In the genomic region with DNA sequence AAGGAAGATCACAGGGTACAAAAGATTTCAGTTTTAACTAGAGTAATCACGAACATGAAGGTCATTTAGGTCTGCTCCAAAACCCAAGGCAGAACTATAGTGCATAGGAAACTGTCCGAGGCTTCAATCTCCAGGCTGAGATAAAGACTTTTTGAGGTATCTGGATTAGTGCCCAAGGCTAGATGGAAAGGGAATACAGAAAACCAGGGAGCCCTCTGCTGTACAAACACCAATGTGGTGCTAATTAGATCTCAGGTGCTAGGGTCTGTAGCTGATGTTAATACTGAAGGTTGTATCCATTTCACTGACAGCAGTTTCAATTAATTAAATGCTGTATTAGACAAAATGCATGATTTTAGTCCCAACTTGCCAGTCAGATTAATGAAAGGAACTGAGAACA, we compare ENCODE assay signal across 24 mouse cellular contexts.
DNase-seq lines count a peak whose midpoint lies in the region; ATAC-seq and TF ChIP-seq lines count a peak whose summit lies in the region.
"Had no signal": no experiment of that assay in that cellular context is flagged by ENCODE, and none has a peak within 500 bp of the region (broad histone marks: within the 10 kb centered on the region; RNA-seq: fewer than 3 reads in every experiment).

No protein-coding gene starts in this region.

- no peaks in the 10 kb centered on the region for H3K9me3 ChIP-seq in kidney, postnatal 0 days (replicated peaks; ENCODE audit: low read length)
- H3K9me3 ChIP-seq in midbrain, postnatal 0 days (ENCODE audit: low read length) = no peaks in the 10 kb centered on the region
- no peaks in the 10 kb centered on the region for H3K9me3 ChIP-seq in midbrain, embryonic 10.5 days (replicated peaks)
- H3K9me3 ChIP-seq: forebrain, embryonic 10.5 days; heart, embryonic 12.5 days; hindbrain, embryonic 13.5 days; intestine, embryonic 15.5 days; kidney, embryonic 15.5 days; megakaryocyte, embryonic 14.5 days had no signal

- 67% methylated on average over 2 of the region's 2 CpGs for WGBS in kidney, postnatal 0 days
- WGBS in kidney, adult 2 months = 83% methylated on average over 2 of the region's 2 CpGs
- WGBS in midbrain, postnatal 0 days = 69% methylated on average over 2 of the region's 2 CpGs
- WGBS in midbrain, embryonic 10.5 days = 90% methylated on average over 2 of the region's 2 CpGs

- intact Hi-C loops in gastrocnemius, adult 2 months (cut with DNase I) = no loop called here
- intact Hi-C loops in gastrocnemius, postnatal 36 days (cut with DNase I) = no loop called here

- H3K36me3 ChIP-seq in kidney, postnatal 0 days (ENCODE audit: insufficient read depth, low read length) = no peaks in the 10 kb centered on the region
- H3K36me3 ChIP-seq in kidney, adult 2 months (ENCODE audit: control insufficient read depth, insufficient read depth, low read length) = 0 out of 2 replicates have a peak, but pooled peaks cover 2% of the 10 kb centered on the region
- peaks cover 4% of the 10 kb centered on the region; the same call in 1 of the 2 replicates for H3K36me3 ChIP-seq in midbrain, postnatal 0 days (ENCODE audit: insufficient read depth, low read length)
- peaks cover 30% of the 10 kb centered on the region for H3K36me3 ChIP-seq in midbrain, embryonic 10.5 days

- ATAC-seq in kidney, postnatal 0 days (replicated peaks; ENCODE audit: low FRiP score, low read depth) = no peak
- no peak for ATAC-seq in midbrain, postnatal 0 days (ENCODE audit: low FRiP score)
- no peak for ATAC-seq in frontal cortex, adult (ENCODE audit: low TSS enrichment)
- ATAC-seq: intestine, embryonic 15.5 days; midbrain, embryonic 16.5 days; Patski had no signal

- no peaks in the 10 kb centered on the region for H3K4me1 ChIP-seq in kidney, postnatal 0 days (replicated peaks; ENCODE audit: insufficient read depth, low read length)
- H3K4me1 ChIP-seq in kidney, adult 2 months (ENCODE audit: control insufficient read depth, insufficient read depth, low read length) = no peaks in the 10 kb centered on the region
- no peaks in the 10 kb centered on the region for H3K4me1 ChIP-seq in midbrain, postnatal 0 days (ENCODE audit: insufficient read depth, low read length)
- H3K4me1 ChIP-seq in midbrain, embryonic 10.5 days = peaks cover 8% of the 10 kb centered on the region
- H3K4me1 ChIP-seq: intestine, embryonic 15.5 days; kidney, embryonic 15.5 days had no signal

- TF ChIP-seq POLR2A in kidney, adult 2 months (IDR thresholded peaks at IDR 0.05; ENCODE audit: low read depth, low read length) = no peak

- H3K27me3 ChIP-seq in kidney, postnatal 0 days (ENCODE audit: insufficient read depth, low read length) = no peaks in the 10 kb centered on the region
- no peaks in the 10 kb centered on the region for H3K27me3 ChIP-seq in kidney, adult 2 months (replicated peaks; ENCODE audit: control insufficient read depth, insufficient read depth, low read length)
- H3K27me3 ChIP-seq in midbrain, postnatal 0 days (ENCODE audit: insufficient read depth, low read length) = no peaks in the 10 kb centered on the region
- H3K27me3 ChIP-seq in midbrain, embryonic 10.5 days (ENCODE audit: low read depth, poor library complexity, severe bottlenecking) = no peaks in the 10 kb centered on the region
- H3K27me3 ChIP-seq: heart, embryonic 12.5 days; hindbrain, embryonic 13.5 days; intestine, embryonic 15.5 days; kidney, embryonic 15.5 days; megakaryocyte, embryonic 14.5 days; Patski had no signal

- H3K9ac ChIP-seq in kidney, postnatal 0 days (ENCODE audit: low read depth, low read length) = no peak overlapping the region
- no peak overlapping the region for H3K9ac ChIP-seq in midbrain, postnatal 0 days (replicated peaks; ENCODE audit: low read length, poor library complexity, severe bottlenecking)
- H3K9ac ChIP-seq: heart, embryonic 12.5 days; hindbrain, embryonic 13.5 days; intestine, embryonic 15.5 days; kidney, embryonic 15.5 days; liver, embryonic 14.5 days had no signal

- peak; percentile 26; the same call in 1 of the 2 replicates for TF ChIP-seq CTCF in gastrocnemius, adult 2 months (IDR thresholded peaks at IDR 0.05)
- TF ChIP-seq CTCF in kidney, postnatal 0 days (IDR thresholded peaks at IDR 0.05; ENCODE audit: low read depth) = peak; percentile 37
- TF ChIP-seq CTCF in kidney, adult 2 months (conservative IDR thresholded peaks at IDR 0.05; ENCODE audit: insufficient read depth, insufficient read length, low read depth, low read length) = no peak
- peak; percentile 43 for TF ChIP-seq CTCF in midbrain, postnatal 0 days (IDR thresholded peaks at IDR 0.05)

- H3K27ac ChIP-seq in gastrocnemius, adult 2 months = no peak overlapping the region
- H3K27ac ChIP-seq in kidney, postnatal 0 days = no peak overlapping the region
- H3K27ac ChIP-seq in kidney, adult 2 months (ENCODE audit: insufficient read depth, low read depth, low read length) = no peak overlapping the region
- no peak overlapping the region for H3K27ac ChIP-seq in midbrain, postnatal 0 days (ENCODE audit: low read depth, low read length)
- no peak overlapping the region for H3K27ac ChIP-seq in midbrain, embryonic 10.5 days (replicated peaks)
- H3K27ac ChIP-seq: forebrain, embryonic 10.5 days; hindbrain, embryonic 13.5 days; intestine, embryonic 15.5 days; kidney, embryonic 15.5 days; left cerebral cortex, adult 2 months; liver, embryonic 14.5 days had no signal

- H3K4me2 ChIP-seq in kidney, postnatal 0 days (ENCODE audit: low read length) = no peak overlapping the region
- H3K4me2 ChIP-seq in midbrain, postnatal 0 days (ENCODE audit: low read depth, low read length, poor library complexity, severe bottlenecking) = no peak overlapping the region
- H3K4me2 ChIP-seq: heart, embryonic 12.5 days; hindbrain, embryonic 13.5 days; intestine, embryonic 15.5 days; kidney, embryonic 15.5 days had no signal

- no peak overlapping the region for H3K4me3 ChIP-seq in gastrocnemius, adult 2 months
- H3K4me3 ChIP-seq in kidney, postnatal 0 days (replicated peaks; ENCODE audit: low read depth, low read length) = no peak overlapping the region
- no peak overlapping the region for H3K4me3 ChIP-seq in kidney, adult 2 months (ENCODE audit: insufficient read depth, low read depth, low read length)
- no peak overlapping the region for H3K4me3 ChIP-seq in midbrain, postnatal 0 days (ENCODE audit: low read depth, low read length)
- no peak overlapping the region for H3K4me3 ChIP-seq in midbrain, embryonic 10.5 days
- H3K4me3 ChIP-seq: forebrain, embryonic 10.5 days; heart, embryonic 12.5 days; hindbrain, embryonic 13.5 days; intestine, embryonic 15.5 days; kidney, embryonic 15.5 days; left cerebral cortex, adult 2 months; megakaryocyte, embryonic 14.5 days had no signal

- no peak for DNase-seq in gastrocnemius, adult 2 months
- no peak for DNase-seq in gastrocnemius, postnatal 36 days
- DNase-seq in kidney, postnatal 0 days (ENCODE audit: low spot score) = peak; percentile 50
- DNase-seq in kidney, adult 2 months = no peak
- DNase-seq in midbrain, postnatal 0 days (ENCODE audit: low spot score) = peak; percentile 27
- DNase-seq in midbrain, embryonic 10.5 days (ENCODE audit: low spot score) = no peak
- no peak for DNase-seq in spleen, adult 18-20 months
- DNase-seq: cerebellum, adult 11-12 months; cerebellum, postnatal 10 days; heart, postnatal 36 days; kidney, postnatal 4 days; lung, postnatal 14 days; right cerebral cortex, postnatal 14 days had no signal

Comparison
In these comparisons a context has a peak if more than half of its experiments do, and no peak if none do; other contexts are left out.
1. DNase-seq: peak in kidney, postnatal 0 days (single experiment) and midbrain, postnatal 0 days (single experiment); none in gastrocnemius, adult 2 months (single experiment), gastrocnemius, postnatal 36 days (0 of 2), kidney, adult 2 months (single experiment), midbrain, embryonic 10.5 days (single experiment) and spleen, adult 18-20 months (0 of 2).